Mouse (Mus musculus) heart, postnatal 36 days (tissue): ENCODE data around the gene Cisd3. TPM values are rescaled to one million over a fixed set of nuclear protein-coding genes. Genes with fewer than 3 reads are reported as not detected.
A peak's percentile ranks its signal among the peaks of the same experiment; 100 is the strongest.

Source experiments
- DNase-seq, 2 experiments: peaks; one replicate each; pipeline ENCODE4 v3.0.0; 2021 to 2022
- intact Hi-C: fragments of 180-260 bp; cut with DNase I; formaldehyde crosslinking; loops from one replicate; pipeline ENCODE4 v1.15.1; 2025
- total RNA-seq, 2 experiments: library from RNA; stranded (reverse); gene quantifications; 2 replicates each; pipeline ENCODE4 v1.2.3; 2021

Cisd3 gene
- total RNA-seq, 2 experiments from 2014 or later: 146 TPM

DNA sequence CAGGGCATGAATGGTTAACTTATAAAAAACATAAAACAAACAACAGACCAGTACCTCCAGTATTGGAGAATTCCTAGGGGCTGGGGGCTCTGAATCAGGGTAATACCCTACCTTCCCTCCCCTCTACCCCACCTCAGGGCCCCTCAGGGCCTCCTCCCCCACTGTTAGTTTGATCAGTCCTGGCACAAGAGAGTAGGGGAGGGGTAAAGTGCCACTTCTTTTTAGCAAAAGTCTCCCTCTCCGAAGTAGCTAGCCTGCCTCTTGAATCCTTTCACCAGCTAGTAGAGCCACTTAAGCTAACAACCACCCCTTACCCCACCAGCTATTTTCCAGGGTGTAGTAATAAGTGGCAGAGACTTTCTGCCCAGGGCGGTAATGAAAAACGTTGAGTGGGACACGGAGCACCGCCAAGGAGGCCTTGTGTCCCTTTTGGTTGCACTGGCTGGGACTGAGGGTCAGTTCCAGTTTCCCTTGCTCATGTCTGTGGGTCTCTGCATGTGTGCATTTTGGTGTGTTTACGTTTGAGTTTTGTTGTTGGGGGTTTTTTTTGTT, 3.0 kb upstream of the Cisd3 start:
- intact Hi-C loops: no loop called here
- DNase-seq: no peak

DNA sequence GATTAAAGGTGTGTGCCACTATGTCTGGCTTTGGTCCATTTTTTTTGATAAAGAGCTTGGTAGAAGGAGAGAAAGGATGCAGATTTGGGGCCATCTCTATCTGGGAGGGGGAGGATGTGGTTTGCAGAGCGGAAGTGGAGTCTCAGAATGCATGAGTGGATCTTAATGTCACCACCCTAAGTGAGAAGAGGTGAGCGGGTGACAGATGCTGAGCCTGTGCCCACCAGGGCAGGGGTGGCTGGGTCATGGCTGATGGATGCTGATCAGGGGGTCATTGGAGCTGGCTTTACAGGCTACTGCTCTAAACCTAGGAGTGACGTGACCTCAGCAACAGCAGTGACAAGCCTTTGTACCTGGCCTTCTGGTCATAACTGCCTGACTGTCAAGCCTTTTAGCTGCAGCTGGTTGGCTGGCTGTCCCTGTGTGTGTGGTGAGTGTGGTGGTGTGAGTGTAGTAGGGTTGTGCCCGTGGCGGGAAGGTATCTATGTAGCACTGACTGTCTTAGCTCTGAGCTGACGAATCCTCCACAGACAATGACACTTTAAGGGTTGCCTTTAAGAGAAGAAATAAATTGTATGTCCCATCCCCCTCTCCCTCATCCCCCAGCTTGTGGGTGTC, 1.5 kb upstream of the Cisd3 start:
- DNase-seq: no peak
- intact Hi-C loops: no loop called here

- intact Hi-C loops: loop anchor here (1.0 to 5.0 kb wide), 2 partner anchors 20 to 152 kb away; no protein-coding TSS in a partner anchor
- DNase-seq: peak in 1 of 2 experiments; percentile 37
Measured at GRCm38 (mm10) chr11:97684766-97685165, 860 bp upstream of the Cisd3 start.

DNA sequence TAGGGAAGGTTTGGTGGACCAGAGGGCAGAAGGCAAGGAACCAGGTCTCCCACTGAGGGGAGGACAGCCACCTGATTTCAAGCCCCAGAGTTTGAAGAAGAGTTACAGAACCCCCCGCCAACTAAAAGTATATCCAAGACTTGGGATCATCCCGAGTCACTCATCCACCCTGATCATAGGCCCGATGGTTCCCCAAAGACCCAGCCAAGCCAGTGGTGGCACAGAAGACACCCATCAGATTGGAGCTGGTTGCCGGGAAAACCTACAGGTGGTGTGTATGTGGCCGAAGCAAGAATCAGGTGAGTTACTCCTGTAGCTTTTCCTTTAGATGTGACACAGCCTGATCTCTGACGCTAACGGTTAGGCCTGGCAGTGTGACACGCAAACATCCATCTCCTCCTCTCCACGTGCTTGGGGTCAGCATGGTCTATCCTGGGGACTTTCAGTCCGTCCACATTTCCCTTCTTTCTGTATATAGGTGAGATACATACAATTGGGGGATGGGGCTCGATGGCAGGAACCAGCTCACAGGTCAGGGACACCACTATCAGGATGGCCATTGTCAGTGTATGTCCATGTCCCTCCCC, 789 bp downstream of the Cisd3 start:
- intact Hi-C loops: loop anchor here (1.0 to 5.0 kb wide), 2 partner anchors 26 to 154 kb away; no protein-coding TSS in a partner anchor
- no peak for DNase-seq

GRCm38 (mm10) chr11:97687061-97687460, 1.4 kb downstream of the Cisd3 start:
- no peak for DNase-seq
- intact Hi-C loops: loop anchor here (5.0 kb wide), 1 partner anchor 155 kb away; no protein-coding TSS in a partner anchor

DNA sequence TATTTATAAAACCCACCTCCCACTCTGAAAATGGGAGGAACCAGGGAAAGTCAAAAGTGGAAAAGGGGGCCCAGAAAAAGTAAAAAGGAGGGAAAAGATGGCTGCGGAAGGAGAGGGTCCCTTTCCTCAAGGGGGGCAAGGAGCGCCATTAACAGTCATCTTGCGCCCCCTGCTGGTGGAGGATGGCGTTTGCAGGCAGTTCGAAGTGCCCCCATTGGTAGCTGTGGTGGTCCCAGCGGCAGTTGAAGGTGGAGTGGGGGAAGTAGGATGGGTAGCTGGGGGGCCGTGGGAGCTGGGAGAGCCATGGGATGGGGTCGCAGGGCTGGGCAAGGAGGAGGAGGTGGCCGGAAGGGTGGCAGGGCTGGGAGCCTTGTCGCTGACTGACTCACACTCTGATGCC, 4.2 kb downstream of the Cisd3 start:
- intact Hi-C loops: loop anchor here (1.0 to 5.0 kb wide), 2 partner anchors 45 to 158 kb away; no protein-coding TSS in a partner anchor
- peak; percentile 73 to 78 for DNase-seq

GRCm38 (mm10) chr11:97694435-97694834, 8.8 kb downstream of the Cisd3 start:
- intact Hi-C loops: no loop called here
- DNase-seq: no peak

DNA sequence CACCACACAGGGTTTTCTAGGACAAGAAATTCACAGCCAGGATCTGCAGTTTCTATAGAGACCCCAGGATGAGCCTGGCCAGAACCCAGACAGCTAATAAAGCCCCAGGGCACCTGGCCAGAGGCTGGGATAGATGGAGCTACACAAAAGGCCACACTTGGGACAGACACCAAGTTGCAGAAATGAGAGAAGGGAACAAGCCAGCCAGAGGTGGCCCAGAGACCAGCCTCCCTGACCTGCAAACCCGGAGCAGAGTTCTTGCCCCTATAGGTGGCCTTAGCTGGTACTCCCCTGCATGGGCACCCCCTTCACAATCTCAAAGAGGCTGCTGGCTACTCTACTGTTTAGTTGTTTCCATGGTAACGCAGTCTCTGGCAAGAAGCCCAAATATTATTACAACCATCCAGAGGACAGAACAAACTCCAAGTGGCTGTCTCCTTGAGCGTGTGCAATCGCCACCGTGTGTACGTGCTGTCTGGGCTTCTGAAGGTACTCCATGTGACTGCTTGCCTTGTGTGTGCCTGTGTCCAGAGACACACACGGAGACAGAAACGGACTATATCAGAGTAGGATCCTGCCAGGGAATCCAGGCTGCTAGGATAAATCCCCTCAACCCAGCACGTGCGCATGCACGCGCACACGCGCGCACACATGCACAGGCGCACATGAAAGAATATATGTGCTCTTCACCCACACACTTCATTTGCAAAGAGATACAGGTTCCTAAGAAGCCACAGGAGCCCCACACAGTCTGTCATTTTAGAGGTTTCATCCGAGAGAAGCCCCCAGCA, 9.5 kb downstream of the Cisd3 start:
- intact Hi-C loops: no loop called here
- no peak for DNase-seq

DNA sequence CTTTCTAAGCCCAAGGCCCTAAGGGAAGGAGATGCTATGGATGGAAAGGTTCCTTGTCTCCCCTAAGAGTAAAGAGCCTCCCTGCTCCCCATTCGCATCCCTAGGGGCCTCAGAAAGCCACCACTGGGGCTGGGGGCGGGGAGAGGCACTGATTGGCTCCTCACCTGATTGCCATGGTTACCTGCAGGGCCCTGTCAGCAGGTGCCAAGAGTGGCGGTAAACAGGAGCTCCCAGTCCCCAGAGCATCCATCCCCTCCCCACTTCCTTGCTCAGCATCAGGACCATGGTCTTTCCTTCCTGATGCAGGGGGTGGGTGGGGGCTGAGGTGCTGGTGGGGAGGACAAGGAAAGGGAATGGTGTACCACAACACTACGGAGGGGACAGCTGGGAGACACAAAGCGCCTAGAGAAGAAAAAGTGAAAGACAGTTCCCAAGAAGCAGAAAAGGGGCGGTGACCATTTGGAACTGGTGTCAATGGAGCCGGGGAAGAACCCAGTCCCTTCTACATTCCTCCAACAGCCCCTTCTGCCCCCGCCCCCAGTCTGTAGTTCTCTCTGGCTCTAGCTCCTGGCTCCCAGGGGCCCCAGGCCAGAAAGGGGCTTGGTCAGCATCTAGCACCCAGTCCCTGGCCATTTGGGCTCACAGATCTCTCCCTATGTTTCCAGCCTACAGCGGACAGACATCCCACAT, 10.2 kb downstream of the Cisd3 start:
- intact Hi-C loops: no loop called here

DNA sequence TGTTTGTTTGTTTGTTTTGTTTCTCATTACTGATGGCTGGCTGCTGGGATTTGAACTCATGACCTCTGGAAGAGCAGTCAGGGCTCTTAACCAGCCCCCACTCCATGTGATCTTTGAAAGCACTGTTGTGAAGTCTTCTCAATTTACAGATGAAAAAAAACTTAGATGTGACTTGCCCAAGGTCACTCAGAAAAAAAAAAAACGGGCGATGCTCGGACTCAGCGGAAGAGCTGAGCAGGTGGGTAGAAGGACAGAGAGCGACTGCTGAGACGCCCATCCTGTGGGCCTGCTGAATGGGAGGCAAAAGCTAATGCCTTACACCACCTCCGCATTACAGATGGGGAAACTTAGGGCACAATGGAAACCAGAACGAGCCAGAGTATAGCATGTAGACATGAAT, 11.0 kb downstream of the Cisd3 start:
- intact Hi-C loops: no loop called here
- no peak for DNase-seq

More for the DNA sequence above, 10.2 kb downstream of the Cisd3 start:
- DNase-seq: no peak

DNA sequence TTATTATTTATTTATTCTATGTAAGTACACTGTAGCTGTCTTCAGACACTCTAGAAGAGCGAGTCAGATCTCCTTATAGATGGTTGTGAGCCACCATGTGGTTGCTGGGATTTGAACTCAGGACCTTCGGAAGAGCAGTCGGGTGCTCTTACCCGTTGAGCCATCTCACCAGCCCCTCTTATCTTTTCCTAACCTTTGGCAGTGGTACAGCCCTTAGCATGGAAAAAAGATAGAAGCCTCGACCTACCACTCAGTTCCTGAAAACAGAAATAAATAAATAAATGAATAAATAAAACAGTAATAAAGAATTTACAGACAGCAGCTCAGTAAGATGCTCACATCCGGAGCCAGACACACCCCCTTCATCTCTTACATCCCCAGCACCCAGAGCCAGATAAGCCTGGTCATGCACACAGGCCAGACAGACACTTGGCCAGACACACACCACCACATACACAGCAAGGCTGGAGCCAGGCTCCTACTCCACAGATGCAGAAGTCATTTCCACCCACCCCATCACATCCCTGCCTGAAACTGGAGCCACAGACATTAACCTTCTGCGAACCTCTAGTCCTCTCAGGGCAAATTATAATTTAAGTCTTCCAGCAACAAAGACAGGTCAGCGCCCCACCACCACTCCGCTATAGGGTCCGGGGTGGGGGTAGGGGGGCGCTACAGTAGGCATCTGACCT, 11.7 kb downstream of the Cisd3 start:
- intact Hi-C loops: no loop called here
- DNase-seq: no peak

DNA sequence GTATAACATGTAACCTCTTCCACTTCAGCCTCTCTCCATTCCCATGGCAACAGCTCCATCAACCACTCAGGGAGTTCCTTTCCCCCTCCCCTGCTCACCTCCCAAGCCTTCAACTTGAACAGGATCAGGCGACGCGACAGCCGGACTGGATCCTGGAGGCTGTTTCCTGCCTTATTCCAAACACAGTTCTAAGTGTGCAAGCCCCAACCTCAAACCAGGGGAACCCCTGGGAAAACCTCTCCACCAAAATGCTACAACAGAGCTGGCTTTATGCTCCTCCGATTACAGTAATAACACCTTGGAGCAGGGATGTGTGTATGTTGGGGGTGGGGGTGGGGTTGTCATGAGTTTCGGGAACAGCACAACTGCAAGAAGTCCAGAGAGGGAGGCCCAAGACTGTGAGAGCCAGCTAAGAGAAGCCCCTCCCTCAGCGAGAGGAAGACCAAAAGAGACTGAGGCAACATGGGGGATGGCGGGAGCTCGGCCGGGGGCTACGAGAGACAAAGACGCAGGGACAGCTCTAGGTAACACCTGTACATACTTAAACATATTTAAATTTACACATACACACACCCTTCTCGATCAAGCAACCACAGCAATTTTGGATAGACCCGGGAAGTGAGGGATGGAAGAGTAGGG, 12.4 kb downstream of the Cisd3 start:
- intact Hi-C loops: loop anchor here (2.0 kb wide), 1 partner anchor 37 kb away; no protein-coding TSS in a partner anchor
- no peak for DNase-seq

GRCm38 (mm10) chr11:97698741-97699611, 13.3 kb downstream of the Cisd3 start:
- DNase-seq: peak; percentile 66 to 69
- intact Hi-C loops: loop anchor here (2.0 kb wide), 1 partner anchor 38 kb away; no protein-coding TSS in a partner anchor

- DNase-seq: peak; percentile 78 to 80
- intact Hi-C loops: loop anchor here (2.0 to 5.0 kb wide), 2 partner anchors 39 to 288 kb away; partner anchors contain the start of gene Plxdc1
Measured at GRCm38 (mm10) chr11:97699626-97700002, 14.0 kb downstream of the Cisd3 start.

GRCm38 (mm10) chr11:97700003-97700745, 14.5 kb downstream of the Cisd3 start, which contains the start of gene Pcgf2:
Pcgf2 (minus strand) TSS chr11:97700497.
- intact Hi-C loops: loop anchor here (5.0 kb wide), 1 partner anchor 287 kb away; the partner anchor contains the start of gene Plxdc1
- DNase-seq: peak; percentile 81 to 86

- intact Hi-C loops: loop anchor here (5.0 kb wide), 1 partner anchor 286 kb away; the partner anchor contains the start of gene Plxdc1
- peak in 1 of 2 experiments; percentile 52 for DNase-seq
Measured at GRCm38 (mm10) chr11:97700746-97701580, 15.3 kb downstream of the Cisd3 start.
